Mouse (Mus musculus): ENCODE data around the gene Klhl29.

- TF ChIP-seq POLR2A (IDR thresholded peaks at IDR 0.05; ENCODE audit: control insufficient read depth, extremely low read depth, insufficient read depth, low read length, poor library complexity) (no peak), CTCF (IDR thresholded peaks at IDR 0.05; ENCODE audit: borderline replicate concordance, control insufficient read depth, extremely low read depth, insufficient read depth, low read length, poor library complexity) (no peak)
Observed at GRCm38 (mm10) chr12:5387112-5387511, 11.6 kb upstream of the Klhl29 start.
